10 mouse cellular contexts compared by ENCODE assay signal in the genomic region with DNA sequence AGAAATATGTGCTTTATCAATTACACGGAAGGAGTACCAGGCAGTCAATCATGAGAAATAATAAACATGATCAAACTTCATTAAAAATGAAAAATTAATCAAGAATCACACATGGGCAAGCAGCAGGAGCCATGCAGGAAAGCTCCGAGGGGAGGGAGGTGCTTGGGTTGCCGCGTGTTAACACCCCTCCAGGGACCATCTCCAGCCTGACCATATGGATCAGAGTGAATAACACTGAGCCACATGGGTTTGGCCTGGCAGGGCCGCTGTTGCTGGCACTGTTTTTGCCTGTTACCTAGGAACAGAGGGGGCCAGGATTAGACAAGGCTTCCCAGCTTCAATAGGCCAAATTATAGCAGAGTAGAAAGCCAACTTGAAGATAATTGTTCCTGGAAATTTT.
A peak's percentile ranks its signal among the peaks of the same experiment; 100 is the strongest.
DNase-seq lines count a peak whose midpoint lies in the region; ATAC-seq and TF ChIP-seq lines count a peak whose summit lies in the region.
"Had no signal": no experiment of that assay in that cellular context is flagged by ENCODE, and none has a peak within 500 bp of the region (broad histone marks: within the 10 kb centered on the region; RNA-seq: fewer than 3 reads in every experiment).

No protein-coding gene starts in this region.

- no peaks in the 10 kb centered on the region for H3K4me1 ChIP-seq in embryonic facial prominence, embryonic 14.5 days (ENCODE audit: control insufficient read depth, insufficient read depth, low read length)
- H3K4me1 ChIP-seq in liver, postnatal 0 days (ENCODE audit: insufficient read depth), result peaks cover 7% of the 10 kb centered on the region; the same call in 1 of the 2 replicates

- no peak overlapping the region for H3K9ac ChIP-seq in embryonic facial prominence, embryonic 14.5 days (ENCODE audit: low read depth, low read length)
- no peak overlapping the region for H3K9ac ChIP-seq in liver, postnatal 0 days (replicated peaks)

- DNase-seq in layer of hippocampus, adult 11-12 months (ENCODE audit: low spot score), result peak; percentile 32
- no peak for DNase-seq in layer of hippocampus, adult 9-10 months (ENCODE audit: low spot score)
- peak; percentile 63 for DNase-seq in embryonic facial prominence, embryonic 14.5 days (ENCODE audit: low spot score)
- DNase-seq in layer of hippocampus, adult 9-11 months, result peak; percentile 46
- DNase-seq in retina, postnatal 1 day, result peak; percentile 80
- DNase-seq in natural killer cell, adult 2 months (ENCODE audit: low spot score in 2 of 2), result no peak
- DNase-seq in liver, postnatal 0 days, result no peak
- no peak for DNase-seq in frontal cortex, adult 2 months (ENCODE audit: extremely low spot score in 1 of 2, low spot score in 1 of 2)
- DNase-seq: gastrocnemius, adult 2 months had no signal

- no peak overlapping the region for H3K4me3 ChIP-seq in embryonic facial prominence, embryonic 14.5 days (ENCODE audit: low read depth, low read length)
- H3K4me3 ChIP-seq in liver, postnatal 0 days (ENCODE audit: low read depth, low read length), result no peak overlapping the region
- H3K4me3 ChIP-seq: gastrocnemius, adult 2 months had no signal

- WGBS in embryonic facial prominence, embryonic 14.5 days, result 35% methylated on average over 5 of the region's 5 CpGs
- WGBS in liver, postnatal 0 days (ENCODE audit: insufficient replicate concordance), result 77% methylated on average over 5 of the region's 5 CpGs

- H3K27ac ChIP-seq in embryonic facial prominence, embryonic 14.5 days (replicated peaks; ENCODE audit: low read depth, low read length), result no peak overlapping the region
- no peak overlapping the region for H3K27ac ChIP-seq in liver, postnatal 0 days (ENCODE audit: low read depth)
- H3K27ac ChIP-seq: gastrocnemius, adult 2 months had no signal

- H3K27me3 ChIP-seq in embryonic facial prominence, embryonic 14.5 days (replicated peaks; ENCODE audit: control insufficient read depth, insufficient read depth, low read length), result no peaks in the 10 kb centered on the region
- H3K27me3 ChIP-seq in liver, postnatal 0 days (ENCODE audit: insufficient read depth, low read length), result no peaks in the 10 kb centered on the region

- TF ChIP-seq CTCF in liver, postnatal 0 days (IDR thresholded peaks at IDR 0.05; ENCODE audit: low read depth), result no peak

- no peaks in the 10 kb centered on the region for H3K9me3 ChIP-seq in embryonic facial prominence, embryonic 14.5 days (ENCODE audit: control insufficient read depth, low read length)
- H3K9me3 ChIP-seq in liver, postnatal 0 days (ENCODE audit: low read length), result no peaks in the 10 kb centered on the region

- TF ChIP-seq EP300 in liver, postnatal 0 days (IDR thresholded peaks at IDR 0.05; ENCODE audit: low read depth), result no peak

- ATAC-seq in embryonic facial prominence, embryonic 14.5 days (ENCODE audit: low read depth), result peak; percentile 80
- ATAC-seq in liver, postnatal 0 days, result no peak
- ATAC-seq: intestine, embryonic 16.5 days had no signal

- no peak overlapping the region for H3K4me2 ChIP-seq in embryonic facial prominence, embryonic 14.5 days (ENCODE audit: low read depth, low read length)
- H3K4me2 ChIP-seq in liver, postnatal 0 days (ENCODE audit: low read depth, low read length), result no peak overlapping the region

- H3K36me3 ChIP-seq in embryonic facial prominence, embryonic 14.5 days (ENCODE audit: control insufficient read depth, insufficient read depth, low read length), result no peaks in the 10 kb centered on the region
- no peaks in the 10 kb centered on the region for H3K36me3 ChIP-seq in liver, postnatal 0 days (replicated peaks; ENCODE audit: insufficient read depth, low read length)

Comparison
In these comparisons a context has a peak if more than half of its experiments do, and no peak if none do; other contexts are left out.
1. DNase-seq: peak in layer of hippocampus, adult 11-12 months (single experiment), embryonic facial prominence, embryonic 14.5 days (single experiment), layer of hippocampus, adult 9-11 months (single experiment) and retina, postnatal 1 day (single experiment); none in layer of hippocampus, adult 9-10 months (single experiment), natural killer cell, adult 2 months (0 of 2), liver, postnatal 0 days (single experiment) and frontal cortex, adult 2 months (0 of 2).